9 mouse cellular contexts compared by ENCODE assay signal in the genomic region with DNA sequence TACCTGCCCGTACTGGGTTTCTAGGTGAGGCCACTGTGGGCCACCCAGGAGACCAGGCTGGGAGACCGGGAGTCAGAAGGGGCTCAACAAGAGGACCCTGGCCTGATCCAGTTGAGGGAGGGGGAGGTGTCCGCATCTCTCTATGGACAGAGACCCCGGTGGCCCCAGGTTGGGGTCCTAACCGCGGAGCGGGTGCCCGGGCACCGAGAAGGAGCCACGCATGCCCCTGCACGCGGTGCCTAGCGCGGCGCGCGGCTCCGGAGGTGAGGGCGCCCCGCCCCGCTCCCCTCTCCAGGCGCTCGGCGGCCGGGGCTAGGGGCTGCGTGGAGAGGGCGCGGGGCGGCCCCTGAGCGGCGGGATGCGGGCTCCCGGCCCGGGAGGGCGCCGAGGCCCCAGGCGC. TPM values are rescaled to one million over a fixed set of nuclear protein-coding genes. Genes with fewer than 3 reads are reported as not detected.
DNase-seq lines count a peak whose midpoint lies in the region; ATAC-seq and TF ChIP-seq lines count a peak whose summit lies in the region.
"Had no signal": no experiment of that assay in that cellular context is flagged by ENCODE, and none has a peak within 500 bp of the region (broad histone marks: within the 10 kb centered on the region; RNA-seq: fewer than 3 reads in every experiment).

Gene Mpped1, plus strand, starts transcription at position 81 of the 400 bp plus-strand sequence.

- H3K4me3 ChIP-seq in gastrocnemius, adult 2 months, result peak within 1 kb of the TSS; percentile 34
- H3K4me3 ChIP-seq in E14TG2a.4 (replicated peaks; ENCODE audit: low read length), result peak within 1 kb of the TSS; percentile 74
- H3K4me3 ChIP-seq in hindbrain, embryonic 11.5 days (ENCODE audit: low read depth, low read length), result peak within 1 kb of the TSS; percentile 57
- H3K4me3 ChIP-seq in limb, embryonic 15.5 days, result peak within 1 kb of the TSS; percentile 57

- intact Hi-C loops in gastrocnemius, adult 2 months (cut with DNase I), result no loop called here

- WGBS in hindbrain, embryonic 11.5 days, result 4% methylated on average over 16 of the region's 37 CpGs
- WGBS in limb, embryonic 15.5 days, result 3% methylated on average over 37 of the region's 37 CpGs

- ATAC-seq in hindbrain, embryonic 11.5 days (ENCODE audit: low FRiP score), result no peak; the same call in 1 of the 2 replicates
- ATAC-seq in limb, embryonic 15.5 days (ENCODE audit: insufficient number of reproducible peaks, low FRiP score, low TSS enrichment, low read depth), result no peak

- peaks cover 4% of the 10 kb centered on the region; the same call in 1 of the 2 replicates for H3K4me1 ChIP-seq in E14TG2a.4 (replicated peaks; ENCODE audit: low read depth, low read length)
- no peaks in the 10 kb centered on the region; the same call in 1 of the 2 replicates for H3K4me1 ChIP-seq in hindbrain, embryonic 11.5 days (replicated peaks; ENCODE audit: control insufficient read depth, insufficient read depth, low read length)
- peaks cover 19% of the 10 kb centered on the region for H3K4me1 ChIP-seq in limb, embryonic 15.5 days

- no peak for TF ChIP-seq CTCF in gastrocnemius, adult 2 months (IDR thresholded peaks at IDR 0.05)
- TF ChIP-seq CTCF in E14TG2a.4 (conservative IDR thresholded peaks at IDR 0.05; ENCODE audit: low read length), result no peak

- 0 out of 2 replicates have a peak, but pooled peaks cover 2% of the 10 kb centered on the region for H3K9me3 ChIP-seq in E14TG2a.4 (ENCODE audit: low read length)
- H3K9me3 ChIP-seq in hindbrain, embryonic 11.5 days (ENCODE audit: control insufficient read depth, low read length), result no peaks in the 10 kb centered on the region
- no peaks in the 10 kb centered on the region for H3K9me3 ChIP-seq in limb, embryonic 15.5 days

- H3K4me2 ChIP-seq in hindbrain, embryonic 11.5 days (replicated peaks; ENCODE audit: low read depth, low read length), result peak within 1 kb of the TSS; percentile 92
- H3K4me2 ChIP-seq in limb, embryonic 15.5 days, result peak within 1 kb of the TSS; percentile 95

- no peak for DNase-seq in gastrocnemius, adult 2 months
- DNase-seq in gastrocnemius, adult 18-20 months (ENCODE audit: low spot score), result no peak
- DNase-seq in hindbrain, embryonic 11.5 days (ENCODE audit: low spot score), result peak; percentile 56
- no peak for DNase-seq in adrenal gland, adult 18-20 months (ENCODE audit: low spot score in 2 of 2)
- DNase-seq in urinary bladder, adult 18-20 months (ENCODE audit: low spot score in 2 of 2), result no peak
- no peak for DNase-seq in urinary bladder, postnatal 25 days (ENCODE audit: low spot score)

- peak within 1 kb of the TSS; percentile 71 for H3K9ac ChIP-seq in hindbrain, embryonic 11.5 days (ENCODE audit: low read depth, low read length)
- H3K9ac ChIP-seq in limb, embryonic 15.5 days, result peak within 1 kb of the TSS; percentile 45; the same call in 1 of the 2 replicates

- H3K27ac ChIP-seq in gastrocnemius, adult 2 months, result no peak within 1 kb of the TSS
- no peak within 1 kb of the TSS for H3K27ac ChIP-seq in hindbrain, embryonic 11.5 days (ENCODE audit: low read depth, low read length)
- no peak within 1 kb of the TSS for H3K27ac ChIP-seq in limb, embryonic 15.5 days

- H3K36me3 ChIP-seq in E14TG2a.4 (ENCODE audit: insufficient read depth, low read length), result no peaks in the 10 kb centered on the region
- H3K36me3 ChIP-seq in hindbrain, embryonic 11.5 days (ENCODE audit: control insufficient read depth, insufficient read depth, low read length), result no peaks in the 10 kb centered on the region
- no peaks in the 10 kb centered on the region for H3K36me3 ChIP-seq in limb, embryonic 15.5 days

- peaks cover 70% of the 10 kb centered on the region for H3K27me3 ChIP-seq in E14TG2a.4 (ENCODE audit: insufficient read depth, low read length)
- H3K27me3 ChIP-seq in hindbrain, embryonic 11.5 days (ENCODE audit: control insufficient read depth, insufficient read depth, low read length), result peaks cover 16% of the 10 kb centered on the region
- peaks cover 60% of the 10 kb centered on the region for H3K27me3 ChIP-seq in limb, embryonic 15.5 days

RNA-seq across cellular contexts. Expression of gene Mpped1, which starts in this region (rescaled TPM):
- total RNA-seq in gastrocnemius, adult 2 months (2021), result not detected
- total RNA-seq in gastrocnemius, adult 18-20 months (2021), result not detected
- 4.2 and 4.8 TPM in 2 replicates for polyA plus RNA-seq in hindbrain, embryonic 11.5 days (2014; fragmentation: Nextera tagmentation; extraction: Ambion mirVana)
- polyA plus RNA-seq in limb, embryonic 15.5 days (2015; fragmentation: Nextera tagmentation; extraction: Ambion mirVana), result 8.0 and 9.2 TPM in 2 replicates
- total RNA-seq in adrenal gland, adult 18-20 months (2021), result not detected
- polyA plus RNA-seq: C2C12 had no signal
